Mouse (Mus musculus) adrenal gland, adult 18-20 months (tissue): ENCODE measurements around the gene Hpse. TPM values are rescaled to one million over a fixed set of nuclear protein-coding genes. Genes with fewer than 3 reads are reported as not detected.

Experiments
- DNase-seq, 2 experiments: peaks; one replicate each; pipeline ENCODE4 v3.0.0; 2021 to 2022; ENCODE audit warnings: low spot score in 2 of 2
- long read RNA-seq, 2 experiments: library from polyadenylated mRNA; stranded (forward); transcript quantifications; one replicate each; pipeline ENCODE4 v2.0.0; 2021
- total RNA-seq, 2 experiments: library from RNA; stranded (reverse); gene quantifications; 1 replicate in 1 of 2; 2 replicates in 1 of 2; pipeline ENCODE4 v1.2.3; 2021

Gene Hpse
- total RNA-seq = 1 to 10 TPM in 1 of 2 experiments, under 1 TPM in 1; 0.66 to 1.5 TPM
- long read RNA-seq, experiment 1 = 0 reads
- long read RNA-seq, experiment 2, partial matches to known transcripts = 0 of 3 reads
- long read RNA-seq, experiment 2, other reads (novel, unspliced or antisense) = 0 of 3 reads

GRCm38 (mm10) chr5:100719235-100720088 lies at the start of gene Hpse:
Gene Hpse (minus strand): TSS chr5:100719716.
- DNase-seq = peak; percentile 8 to 35

GRCm38 (mm10) chr5:100766026-100766425 lies 46.5 kb upstream of the Hpse start:
- DNase-seq = no peak

- no peak for DNase-seq
These were observed 42.2 kb upstream of the Hpse start for GRCm38 (mm10) chr5:100761736-100762135.

- DNase-seq = no peak
These were observed 40.6 kb upstream of the Hpse start for GRCm38 (mm10) chr5:100760049-100760663.

- DNase-seq = no peak
These were observed 38.6 kb upstream of the Hpse start for GRCm38 (mm10) chr5:100758121-100758520.

GRCm38 (mm10) chr5:100753407-100753806 lies 33.9 kb upstream of the Hpse start:
- DNase-seq = no peak

GRCm38 (mm10) chr5:100751655-100752054 lies 32.1 kb upstream of the Hpse start:
- no peak for DNase-seq

GRCm38 (mm10) chr5:100750617-100751255 lies 31.2 kb upstream of the Hpse start:
- peak in 1 of 2 experiments; percentile 6 for DNase-seq

- DNase-seq = no peak
These were observed 19.3 kb upstream of the Hpse start for GRCm38 (mm10) chr5:100738802-100739201.

- no peak for DNase-seq
These were observed 17.4 kb upstream of the Hpse start for GRCm38 (mm10) chr5:100736919-100737318.

GRCm38 (mm10) chr5:100734535-100734934 lies 15.0 kb upstream of the Hpse start:
- no peak for DNase-seq

- no peak for DNase-seq
These were observed 9.2 kb upstream of the Hpse start for GRCm38 (mm10) chr5:100728757-100729156.

- no peak for DNase-seq
These were observed 6.5 kb upstream of the Hpse start for GRCm38 (mm10) chr5:100726001-100726400.

- no peak for DNase-seq
These were observed 2.8 kb downstream of the Hpse start for GRCm38 (mm10) chr5:100716762-100717161.

GRCm38 (mm10) chr5:100711219-100711618 lies 8.3 kb downstream of the Hpse start:
- no peak for DNase-seq

GRCm38 (mm10) chr5:100710012-100710411 lies 9.5 kb downstream of the Hpse start:
- no peak for DNase-seq

- DNase-seq = no peak
These were observed 10.5 kb downstream of the Hpse start for GRCm38 (mm10) chr5:100709035-100709434.

- no peak for DNase-seq
These were observed 12.8 kb downstream of the Hpse start for GRCm38 (mm10) chr5:100706675-100707074.

- no peak for DNase-seq
These were observed 15.2 kb downstream of the Hpse start for GRCm38 (mm10) chr5:100704272-100704671.

- DNase-seq = no peak
These were observed 17.2 kb downstream of the Hpse start for GRCm38 (mm10) chr5:100702325-100702724.

GRCm38 (mm10) chr5:100700861-100701620 lies 18.5 kb downstream of the Hpse start:
- DNase-seq = no peak
